Mouse (Mus musculus): ENCODE measurements around the gene Prpf38b.

Prpf38b gene

DNA sequence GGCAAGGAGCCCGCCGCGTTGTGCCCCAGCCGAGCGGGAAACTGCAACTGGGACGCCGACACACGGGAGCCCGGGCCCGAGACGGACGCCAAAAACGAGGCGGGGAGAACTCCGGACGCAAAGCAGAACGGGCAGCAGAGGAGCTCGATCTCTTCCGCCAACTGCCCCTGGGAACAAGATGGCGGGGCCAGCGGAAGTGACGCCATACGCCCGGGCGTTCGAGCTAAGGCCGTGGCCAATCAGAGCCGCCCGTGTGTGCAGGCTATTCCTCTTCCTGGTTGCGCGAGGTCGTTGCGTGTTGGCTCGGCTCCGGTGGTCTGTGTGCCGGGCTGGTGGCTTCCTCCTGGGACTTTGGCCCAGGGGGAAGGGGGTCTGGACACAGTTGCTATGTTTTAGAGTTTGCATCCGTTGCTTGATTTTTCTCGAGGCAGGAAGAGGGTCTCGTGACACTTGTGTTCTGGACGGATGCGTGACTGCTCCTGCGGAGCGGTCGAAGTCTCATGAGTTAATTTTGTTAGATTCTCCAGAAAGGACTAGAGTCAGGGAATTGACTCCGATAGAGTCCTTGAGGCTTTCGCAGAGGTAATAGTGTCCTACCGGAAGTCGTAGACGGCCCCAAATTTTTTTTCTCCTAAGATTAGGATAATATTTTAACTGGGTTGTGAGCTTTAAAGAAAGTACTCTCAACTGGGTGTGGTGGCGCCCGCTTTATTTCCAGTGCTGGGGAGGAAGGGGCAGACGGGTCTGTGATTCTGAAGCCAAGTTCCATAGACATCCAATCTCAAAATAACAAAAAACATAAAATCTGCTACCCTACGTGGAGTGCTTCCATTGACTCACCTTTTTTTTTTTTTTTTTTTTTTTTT is at the start of gene Prpf38b:
TSS of gene Prpf38b (minus strand) at position 180 of the 866 bp plus-strand sequence.
- DNase-seq (ENCODE audit: low read depth) = peak; percentile 89

DNA sequence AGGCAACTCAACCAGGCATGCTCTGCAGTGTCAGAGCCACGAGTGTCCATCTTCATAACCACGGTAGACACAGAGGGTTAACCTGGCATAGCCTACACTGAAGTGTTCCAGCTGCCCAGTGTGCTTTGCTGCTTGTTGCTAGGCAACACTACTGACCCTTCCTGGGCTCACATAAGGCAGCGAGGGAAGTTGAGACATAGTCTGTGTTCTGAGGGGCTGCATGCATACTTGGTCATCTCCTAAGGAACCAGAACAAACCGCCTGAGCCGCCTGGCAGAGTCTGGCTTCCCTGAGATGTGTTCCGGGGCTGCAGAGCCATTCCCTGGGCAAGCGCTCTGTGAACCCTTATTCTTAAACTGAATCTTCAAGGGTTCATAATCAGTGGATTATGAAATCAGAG is 49.7 kb upstream of the Prpf38b start:
- DNase-seq (ENCODE audit: low read depth) = no peak

- DNase-seq (ENCODE audit: low read depth) = peak; percentile 15
These were observed 48.3 kb upstream of the Prpf38b start for GRCm38 (mm10) chr3:108959680-108960295.

DNA sequence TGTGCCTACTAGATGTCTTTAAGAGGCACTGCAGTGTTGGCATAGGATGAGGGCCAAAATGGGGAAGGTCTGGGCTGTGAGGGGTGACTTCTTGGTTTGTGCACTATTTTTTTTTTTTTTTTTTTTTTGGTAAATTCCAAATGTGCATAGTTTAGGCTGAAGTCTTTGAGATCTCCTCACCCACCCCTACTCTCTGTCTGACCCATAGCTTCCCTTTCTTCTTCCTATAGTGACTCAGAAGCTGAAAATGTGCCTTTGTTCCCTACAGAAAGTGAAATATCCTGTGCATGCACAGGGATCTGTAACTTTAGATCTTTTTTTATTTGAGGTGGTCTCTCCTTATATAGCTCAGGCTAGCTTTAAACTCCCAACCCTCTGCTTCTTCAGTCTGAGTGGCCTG is 46.4 kb upstream of the Prpf38b start:
- DNase-seq (ENCODE audit: low read depth) = no peak

- no peak for DNase-seq (ENCODE audit: low read depth)
These were observed 29.5 kb upstream of the Prpf38b start for GRCm38 (mm10) chr3:108940996-108941395.

GRCm38 (mm10) chr3:108940001-108940633 is 28.6 kb upstream of the Prpf38b start, which contains the start of gene Gm9857:
Gm9857 (minus strand) TSS chr3:108940445.
- no peak for DNase-seq (ENCODE audit: low read depth)

DNA sequence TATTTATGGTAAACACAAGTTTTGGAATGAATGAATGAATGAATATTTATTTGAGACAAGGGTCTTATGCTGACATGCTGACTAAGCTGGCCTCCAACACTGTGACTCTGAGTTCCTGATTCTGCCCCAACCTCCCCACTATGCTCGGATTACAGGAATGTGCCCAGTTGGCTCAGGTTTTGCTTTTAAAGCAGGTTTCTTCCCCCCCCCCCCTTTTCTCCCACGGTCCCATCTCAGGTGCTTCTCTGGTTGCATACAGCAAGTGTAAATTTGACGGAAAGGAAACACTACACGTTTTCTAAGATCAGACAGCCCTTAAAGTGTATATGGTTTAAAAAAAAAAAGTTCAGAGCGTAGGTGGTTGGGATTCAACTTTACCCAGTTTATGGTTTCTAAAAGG is 28.0 kb upstream of the Prpf38b start, which contains the start of gene Henmt1:
TSS of gene Henmt1 (plus strand) at position 301 of the 400 bp plus-strand sequence.
- no peak for DNase-seq (ENCODE audit: low read depth)

- DNase-seq (ENCODE audit: low read depth) = no peak
These were observed 27.2 kb upstream of the Prpf38b start for GRCm38 (mm10) chr3:108938691-108939090.

DNA sequence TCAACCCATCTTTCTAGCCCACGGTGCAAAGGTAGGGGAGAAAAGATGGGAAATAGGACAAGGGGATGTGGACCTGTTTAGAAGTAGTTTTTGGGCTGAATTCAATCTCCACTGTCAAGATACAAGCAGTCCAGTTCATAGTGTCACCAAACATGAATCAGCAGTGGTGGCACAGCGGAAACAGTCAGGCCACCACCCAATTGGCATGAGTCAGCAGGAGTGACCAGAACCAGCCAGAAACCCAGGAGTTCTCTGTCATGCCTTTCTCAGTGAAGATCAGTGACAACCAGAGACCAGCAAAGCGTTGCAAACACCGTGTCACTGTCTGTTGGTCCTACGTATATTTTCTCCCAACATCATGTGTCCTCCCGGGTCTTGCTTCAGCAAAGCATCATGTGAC is 22.0 kb upstream of the Prpf38b start:
- no peak for DNase-seq (ENCODE audit: low read depth)

DNA sequence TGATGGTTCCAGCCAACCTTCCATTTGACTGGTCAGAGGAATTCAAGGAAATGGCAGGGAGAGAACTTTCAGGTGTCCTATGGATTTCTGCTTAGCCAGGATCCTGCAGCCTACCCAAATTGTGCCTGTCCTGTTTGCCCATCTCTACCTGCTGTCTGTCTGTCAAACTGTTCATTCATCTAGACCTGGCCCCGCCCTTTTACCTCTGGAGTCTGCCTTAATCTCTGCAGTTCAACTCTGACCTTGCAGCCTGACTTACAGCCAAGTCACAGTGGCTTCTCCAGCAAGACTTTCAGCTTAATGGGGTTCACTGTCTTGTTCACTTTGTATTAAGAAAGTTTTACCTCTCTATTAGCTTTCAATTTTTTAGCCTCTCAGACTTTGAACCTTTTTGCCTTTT is 14.8 kb upstream of the Prpf38b start:
- DNase-seq (ENCODE audit: low read depth) = no peak

GRCm38 (mm10) chr3:108925677-108926076 is 14.2 kb upstream of the Prpf38b start:
- no peak for DNase-seq (ENCODE audit: low read depth)

GRCm38 (mm10) chr3:108921822-108922221 is 10.3 kb upstream of the Prpf38b start:
- DNase-seq (ENCODE audit: low read depth) = no peak

GRCm38 (mm10) chr3:108920442-108921070 is 9.0 kb upstream of the Prpf38b start:
- no peak for DNase-seq (ENCODE audit: low read depth)

GRCm38 (mm10) chr3:108918852-108919251 is 7.3 kb upstream of the Prpf38b start:
- DNase-seq (ENCODE audit: low read depth) = no peak

- DNase-seq (ENCODE audit: low read depth) = no peak
These were observed 6.5 kb upstream of the Prpf38b start for GRCm38 (mm10) chr3:108917986-108918385.

DNA sequence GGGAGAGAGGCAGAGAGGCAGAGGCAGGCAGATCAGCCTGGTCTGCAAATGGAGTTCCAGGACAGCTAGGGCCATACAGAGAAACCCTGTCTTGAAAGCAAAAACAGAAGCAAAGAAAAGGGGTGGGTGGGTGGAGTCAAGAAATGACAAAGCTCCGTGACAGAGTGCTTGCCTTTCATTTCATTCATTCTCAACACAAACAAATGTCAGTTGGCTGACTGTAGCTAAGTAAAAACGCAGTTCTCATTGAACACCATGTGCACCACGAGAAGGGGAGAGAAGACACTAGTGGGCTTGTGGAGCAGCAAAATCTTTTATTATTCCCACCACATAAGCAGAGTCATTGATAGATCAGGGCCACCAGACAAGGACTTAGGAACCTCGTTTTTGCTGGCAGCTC is 5.3 kb upstream of the Prpf38b start:
- no peak for DNase-seq (ENCODE audit: low read depth)

DNA sequence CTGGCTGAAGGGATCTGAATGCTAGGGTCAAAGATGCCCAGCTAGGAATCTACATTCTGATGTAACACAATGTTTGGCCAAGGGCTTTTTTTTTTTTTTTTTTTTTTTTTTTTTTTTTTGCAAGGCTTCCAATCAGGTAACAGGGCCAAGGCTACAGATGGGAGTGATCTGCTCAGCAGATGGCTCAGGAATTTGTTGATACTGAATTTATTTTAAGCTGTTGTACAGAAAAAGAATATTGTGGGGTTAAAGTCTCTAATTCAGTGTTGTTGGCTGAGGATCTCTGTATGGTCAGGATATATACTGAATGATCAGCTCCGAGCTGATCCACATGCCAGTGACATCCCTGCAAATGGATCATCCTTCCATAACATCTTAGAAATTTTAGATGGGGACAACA is 4.5 kb upstream of the Prpf38b start:
- DNase-seq (ENCODE audit: low read depth) = no peak

DNA sequence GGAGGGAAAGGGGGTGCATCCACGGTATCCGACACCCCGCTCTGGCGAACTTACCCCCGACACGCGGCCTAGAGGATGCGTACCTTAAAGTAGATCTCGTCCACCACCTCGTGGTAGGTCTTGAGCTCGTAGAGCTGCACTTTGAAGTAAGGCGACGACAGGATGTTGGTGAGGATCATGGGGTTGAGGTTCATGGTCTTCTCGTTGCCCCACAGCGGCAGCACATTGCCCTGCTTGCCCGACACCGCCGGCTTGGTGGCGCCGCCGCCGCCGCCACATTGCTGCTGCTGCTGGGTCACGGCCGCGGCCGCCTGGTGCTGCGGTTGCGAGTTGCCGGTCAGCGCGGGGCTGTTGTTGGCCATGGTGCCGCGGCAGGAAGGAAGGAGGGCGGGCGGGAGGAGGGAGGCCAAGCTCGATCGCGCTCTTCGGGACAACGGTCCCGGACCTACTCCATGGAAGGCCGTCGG is 413 bp downstream of the Prpf38b start:
- DNase-seq (ENCODE audit: low read depth) = peak; percentile 46

DNA sequence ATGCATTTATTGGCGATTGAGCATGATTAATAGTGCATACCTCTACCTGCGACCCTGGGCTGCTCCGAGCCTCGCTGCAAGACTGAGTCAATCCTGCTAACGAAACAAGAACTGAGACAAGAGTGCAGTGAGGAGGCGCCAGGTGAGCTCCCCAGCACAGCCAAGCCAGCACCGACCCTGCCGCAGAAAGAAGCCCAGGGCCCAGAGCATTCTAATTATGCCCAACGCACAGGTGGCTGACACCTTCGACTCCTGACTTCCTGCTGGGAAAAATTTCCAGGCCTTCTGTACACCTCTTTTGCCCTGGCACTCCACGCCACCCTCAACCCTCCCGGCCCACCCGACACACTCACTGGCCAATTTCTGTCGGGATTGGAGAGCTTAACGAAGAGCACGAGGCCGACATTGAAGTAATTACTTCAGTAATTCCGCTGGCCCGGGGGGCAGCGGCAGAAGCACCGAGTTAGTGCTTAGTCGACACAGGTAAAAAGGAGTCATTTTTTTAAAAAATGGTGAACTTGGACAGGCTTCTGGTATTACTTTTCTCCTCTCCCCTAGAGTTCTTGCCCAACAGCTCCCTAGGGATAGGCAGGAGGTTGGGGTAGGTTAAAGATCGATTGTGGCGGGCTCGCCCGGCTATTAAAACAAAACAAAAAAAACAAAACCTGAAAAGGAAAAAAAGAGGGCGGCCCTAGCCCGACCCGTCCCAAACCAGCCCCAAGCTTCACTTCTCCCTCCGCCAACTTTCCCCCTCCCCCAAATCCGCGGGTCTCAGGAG is 1.0 kb downstream of the Prpf38b start:
- DNase-seq (ENCODE audit: low read depth) = no peak

- no peak for DNase-seq (ENCODE audit: low read depth)
These were observed 8.6 kb downstream of the Prpf38b start for GRCm38 (mm10) chr3:108902934-108903333.

DNA sequence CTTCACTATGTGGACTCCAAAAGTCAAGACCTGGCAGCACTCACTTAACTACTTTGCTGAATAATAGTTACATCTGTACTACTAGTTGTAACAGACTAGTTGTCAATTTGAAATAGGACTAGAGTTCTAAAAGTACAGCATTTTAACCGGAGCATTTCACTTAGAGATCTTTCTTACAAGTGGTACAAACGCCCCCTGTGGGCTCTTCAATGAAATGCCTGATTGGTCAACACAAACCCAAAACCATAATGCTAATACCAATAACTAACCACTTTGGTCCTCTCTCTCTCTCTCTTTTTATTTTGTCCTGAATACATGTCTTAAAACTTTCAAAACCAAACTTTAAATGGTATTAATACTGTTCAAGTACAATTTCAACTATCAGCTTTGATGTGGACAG is 9.5 kb downstream of the Prpf38b start:
- DNase-seq (ENCODE audit: low read depth) = no peak
